Mouse (Mus musculus): ENCODE measurements at regions not wholly inside any gene's neighbourhood (a gene's known extent, or its start where the extent isn't known, plus 50 kb on each side); places are given as distances from the start of the nearest gene placed in this dataset.

GRCm38 (mm10) chr1:80939372-80939771 is 137.4 kb upstream of the Nyap2 start:
- Histone ChIP-seq H3K27me3 (ENCODE audit: control insufficient read depth, insufficient read depth, insufficient read length) (no peaks in the 10 kb centered on the region), H3ac (ENCODE audit: control insufficient read depth, insufficient read length, low read depth) (no peak overlapping the region), H3K79me3 (ENCODE audit: low read depth) (no peaks in the 10 kb centered on the region), H3K79me2 (ENCODE audit: control insufficient read depth, insufficient read depth) (no peaks in the 10 kb centered on the region), H3K4me3 (ENCODE audit: insufficient read depth, poor library complexity, severe bottlenecking) (no peak overlapping the region), H3K36me3 (ENCODE audit: control insufficient read depth, insufficient read depth) (no peaks in the 10 kb centered on the region)
- TF ChIP-seq CEBPB (IDR thresholded peaks at IDR 0.05; ENCODE audit: low read depth) (no peak), MAX (IDR thresholded peaks at IDR 0.05) (no peak), FOSL1 (IDR thresholded peaks at IDR 0.05; ENCODE audit: insufficient read depth, low read length, poor library complexity, severe bottlenecking) (no peak), MYOD1 (IDR thresholded peaks at IDR 0.05; ENCODE audit: control insufficient read depth, insufficient read length, low read depth) (no peak), MYOG (IDR thresholded peaks at IDR 0.05; ENCODE audit: control insufficient read depth, extremely low read depth, insufficient read length) (no peak), CTCF (IDR thresholded peaks at IDR 0.05; ENCODE audit: control insufficient read depth, insufficient read depth, insufficient read length) (no peak)

GRCm38 (mm10) chr1:80899281-80899680 is 141.0 kb upstream of the Dock10 start:
- no peaks in the 10 kb centered on the region for H3K79me2 ChIP-seq (ENCODE audit: control insufficient read depth, insufficient read depth)
- H3K4me3 ChIP-seq (ENCODE audit: insufficient read depth, poor library complexity, severe bottlenecking) = no peak overlapping the region
- no peak overlapping the region for H3ac ChIP-seq (ENCODE audit: control insufficient read depth, insufficient read length, low read depth)
- no peaks in the 10 kb centered on the region for H3K27me3 ChIP-seq (ENCODE audit: control insufficient read depth, insufficient read depth, insufficient read length)
- H3K79me3 ChIP-seq (ENCODE audit: low read depth) = no peaks in the 10 kb centered on the region
- no peak for TF ChIP-seq MYOG (IDR thresholded peaks at IDR 0.05; ENCODE audit: control insufficient read depth, extremely low read depth, insufficient read length)
- TF ChIP-seq MYOD1 (IDR thresholded peaks at IDR 0.05; ENCODE audit: control insufficient read depth, insufficient read length, low read depth) = no peak
- no peak for TF ChIP-seq MAX (IDR thresholded peaks at IDR 0.05)
- no peak for TF ChIP-seq FOSL1 (IDR thresholded peaks at IDR 0.05; ENCODE audit: insufficient read depth, low read length, poor library complexity, severe bottlenecking)
- TF ChIP-seq USF1 (IDR thresholded peaks at IDR 0.05; ENCODE audit: low read depth) = no peak
- no peak for TF ChIP-seq CTCF (IDR thresholded peaks at IDR 0.05; ENCODE audit: control insufficient read depth, insufficient read depth, insufficient read length)
- TF ChIP-seq CEBPB (IDR thresholded peaks at IDR 0.05; ENCODE audit: low read depth) = no peak
- H3K36me3 ChIP-seq (ENCODE audit: control insufficient read depth, insufficient read depth) = no peaks in the 10 kb centered on the region

- Histone ChIP-seq H3K79me2 (ENCODE audit: control insufficient read depth, insufficient read depth) (no peaks in the 10 kb centered on the region), H3K4me3 (ENCODE audit: insufficient read depth, poor library complexity, severe bottlenecking) (no peak overlapping the region), H3K27me3 (ENCODE audit: control insufficient read depth, insufficient read depth, insufficient read length) (no peaks in the 10 kb centered on the region), H3K36me3 (ENCODE audit: control insufficient read depth, insufficient read depth) (no peaks in the 10 kb centered on the region), H3K79me3 (ENCODE audit: low read depth) (no peaks in the 10 kb centered on the region), H3ac (ENCODE audit: control insufficient read depth, insufficient read length, low read depth) (no peak overlapping the region)
- no peak for TF ChIP-seq MYOG (IDR thresholded peaks at IDR 0.05; ENCODE audit: control insufficient read depth, extremely low read depth, insufficient read length)
- TF ChIP-seq CTCF (IDR thresholded peaks at IDR 0.05; ENCODE audit: control insufficient read depth, insufficient read depth, insufficient read length) = no peak
- no peak for TF ChIP-seq MAX (IDR thresholded peaks at IDR 0.05)
- TF ChIP-seq MYOD1 (IDR thresholded peaks at IDR 0.05; ENCODE audit: control insufficient read depth, insufficient read length, low read depth) = no peak
- no peak for TF ChIP-seq CEBPB (IDR thresholded peaks at IDR 0.05; ENCODE audit: low read depth)
- TF ChIP-seq FOSL1 (IDR thresholded peaks at IDR 0.05; ENCODE audit: insufficient read depth, low read length, poor library complexity, severe bottlenecking) = no peak
- no peak for TF ChIP-seq USF1 (IDR thresholded peaks at IDR 0.05; ENCODE audit: low read depth)
Measured at GRCm38 (mm10) chr1:80874140-80874849, 116.0 kb upstream of the Dock10 start.

- H3ac ChIP-seq (ENCODE audit: control insufficient read depth, insufficient read length, low read depth) = no peak overlapping the region
- H3K79me3 ChIP-seq (ENCODE audit: low read depth) = no peaks in the 10 kb centered on the region
- TF ChIP-seq MYOG (IDR thresholded peaks at IDR 0.05; ENCODE audit: control insufficient read depth, extremely low read depth, insufficient read length) = no peak
- no peak for TF ChIP-seq CTCF (IDR thresholded peaks at IDR 0.05; ENCODE audit: control insufficient read depth, insufficient read depth, insufficient read length)
- TF ChIP-seq MAX (IDR thresholded peaks at IDR 0.05) = no peak
- TF ChIP-seq CEBPB (IDR thresholded peaks at IDR 0.05; ENCODE audit: low read depth) = no peak
- no peak for TF ChIP-seq MYOD1 (IDR thresholded peaks at IDR 0.05; ENCODE audit: control insufficient read depth, insufficient read length, low read depth)
- no peak for TF ChIP-seq USF1 (IDR thresholded peaks at IDR 0.05; ENCODE audit: low read depth)
- no peak for TF ChIP-seq FOSL1 (IDR thresholded peaks at IDR 0.05; ENCODE audit: insufficient read depth, low read length, poor library complexity, severe bottlenecking)
- H3K79me2 ChIP-seq (ENCODE audit: control insufficient read depth, insufficient read depth) = no peaks in the 10 kb centered on the region
- no peak overlapping the region for H3K4me3 ChIP-seq (ENCODE audit: insufficient read depth, poor library complexity, severe bottlenecking)
- H3K36me3 ChIP-seq (ENCODE audit: control insufficient read depth, insufficient read depth) = no peaks in the 10 kb centered on the region
- H3K27me3 ChIP-seq (ENCODE audit: control insufficient read depth, insufficient read depth, insufficient read length) = no peaks in the 10 kb centered on the region
Measured at GRCm38 (mm10) chr1:80873596-80873995, 115.3 kb upstream of the Dock10 start.

- TF ChIP-seq MYOD1 (IDR thresholded peaks at IDR 0.05; ENCODE audit: control insufficient read depth, insufficient read length, low read depth) = no peak
- no peak for TF ChIP-seq CEBPB (IDR thresholded peaks at IDR 0.05; ENCODE audit: low read depth)
- no peak for TF ChIP-seq USF1 (IDR thresholded peaks at IDR 0.05; ENCODE audit: low read depth)
- no peak for TF ChIP-seq MAX (IDR thresholded peaks at IDR 0.05)
- no peak for TF ChIP-seq MYOG (IDR thresholded peaks at IDR 0.05; ENCODE audit: control insufficient read depth, extremely low read depth, insufficient read length)
- no peak for TF ChIP-seq CTCF (IDR thresholded peaks at IDR 0.05; ENCODE audit: control insufficient read depth, insufficient read depth, insufficient read length)
- TF ChIP-seq FOSL1 (IDR thresholded peaks at IDR 0.05; ENCODE audit: insufficient read depth, low read length, poor library complexity, severe bottlenecking) = no peak
- no peak overlapping the region for H3ac ChIP-seq (ENCODE audit: control insufficient read depth, insufficient read length, low read depth)
- H3K79me2 ChIP-seq (ENCODE audit: control insufficient read depth, insufficient read depth) = no peaks in the 10 kb centered on the region
- no peaks in the 10 kb centered on the region for H3K27me3 ChIP-seq (ENCODE audit: control insufficient read depth, insufficient read depth, insufficient read length)
- H3K79me3 ChIP-seq (ENCODE audit: low read depth) = no peaks in the 10 kb centered on the region
- no peaks in the 10 kb centered on the region for H3K36me3 ChIP-seq (ENCODE audit: control insufficient read depth, insufficient read depth)
- H3K4me3 ChIP-seq (ENCODE audit: insufficient read depth, poor library complexity, severe bottlenecking) = no peak overlapping the region
Measured at GRCm38 (mm10) chr1:80868805-80869204, 110.5 kb upstream of the Dock10 start.
